Mouse (Mus musculus) testis, postnatal 14 days (tissue): ENCODE results near the gene Clcnka.

Experiments
- DNase-seq: peaks from one replicate; pipeline ENCODE4 v3.0.0; 2021; ENCODE audit warnings: low spot score

Gene Clcnka

GRCm38 (mm10) chr4:141398545-141398944 is at the start of gene Clcnka:
Gene Clcnka (minus strand): TSS chr4:141398724.
- no peak for DNase-seq

GRCm38 (mm10) chr4:141446211-141446610 is 47.7 kb upstream of the Clcnka start:
- DNase-seq: no peak

GRCm38 (mm10) chr4:141445328-141445720 is 46.8 kb upstream of the Clcnka start:
- peak; percentile 16 for DNase-seq

GRCm38 (mm10) chr4:141444451-141445327 is 46.2 kb upstream of the Clcnka start, which contains the start of gene Zbtb17:
Gene Zbtb17 (plus strand): TSS chr4:141444654.
- DNase-seq: peak; percentile 91

- no peak for DNase-seq
These were observed 45.3 kb upstream of the Clcnka start for GRCm38 (mm10) chr4:141443641-141444429.

- DNase-seq: no peak
These were observed 42.4 kb upstream of the Clcnka start for GRCm38 (mm10) chr4:141440877-141441276.

GRCm38 (mm10) chr4:141439083-141439803 is 40.7 kb upstream of the Clcnka start:
- DNase-seq: no peak

GRCm38 (mm10) chr4:141435974-141436373 is 37.5 kb upstream of the Clcnka start, which contains the start of gene Srarp:
Gene Srarp (minus strand): TSS chr4:141436105.
- DNase-seq: no peak

- no peak for DNase-seq
These were observed 34.7 kb upstream of the Clcnka start for GRCm38 (mm10) chr4:141433191-141433590.

- DNase-seq: no peak
These were observed 34.1 kb upstream of the Clcnka start for GRCm38 (mm10) chr4:141432666-141433065.

GRCm38 (mm10) chr4:141430997-141431396 is 32.5 kb upstream of the Clcnka start:
- no peak for DNase-seq

- no peak for DNase-seq
These were observed 31.3 kb upstream of the Clcnka start for GRCm38 (mm10) chr4:141429847-141430246.

- DNase-seq: no peak
These were observed 30.9 kb upstream of the Clcnka start for GRCm38 (mm10) chr4:141429381-141429780.

GRCm38 (mm10) chr4:141427921-141428320 is 29.4 kb upstream of the Clcnka start:
- no peak for DNase-seq

GRCm38 (mm10) chr4:141426796-141427745 is 28.5 kb upstream of the Clcnka start:
- no peak for DNase-seq

GRCm38 (mm10) chr4:141425484-141426479 is 27.3 kb upstream of the Clcnka start:
- no peak for DNase-seq

- no peak for DNase-seq
These were observed 25.3 kb upstream of the Clcnka start for GRCm38 (mm10) chr4:141423691-141424431.

GRCm38 (mm10) chr4:141423288-141423687 is 24.8 kb upstream of the Clcnka start:
- DNase-seq: no peak

GRCm38 (mm10) chr4:141422841-141423240 is 24.3 kb upstream of the Clcnka start:
- DNase-seq: no peak
